Mouse (Mus musculus): ENCODE data around the gene Rhbdf2. TPM values are rescaled to one million over a fixed set of nuclear protein-coding genes. Genes with fewer than 3 reads are reported as not detected.

Gene Rhbdf2
- polyA plus RNA-seq, 1 experiment from 2014 or later: 7.1 TPM

DNA sequence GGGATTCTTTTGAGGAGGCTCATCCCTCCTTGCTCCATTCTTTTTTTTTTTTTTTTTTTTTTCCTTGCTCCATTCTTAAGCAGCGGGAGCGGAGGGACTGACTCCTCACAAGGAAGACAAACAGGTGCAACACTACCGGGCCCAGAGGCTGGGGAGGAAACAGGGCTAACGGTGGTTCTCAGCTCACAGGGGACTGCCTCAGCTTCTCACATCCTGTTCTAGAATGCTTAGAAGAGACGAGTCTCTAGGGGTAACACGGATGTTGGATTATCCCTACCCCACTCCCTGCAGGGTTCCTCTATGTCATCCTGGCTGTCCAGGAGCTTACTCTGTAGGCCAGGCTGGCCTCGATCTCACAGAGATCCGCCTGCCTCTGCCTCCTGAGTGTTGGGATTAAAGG is 37.2 kb downstream of the Rhbdf2 start:
- no peak overlapping the region for H3K9ac ChIP-seq
- no peak overlapping the region for H3K4me2 ChIP-seq
- no peak overlapping the region for H3K27ac ChIP-seq
- H3K27me3 ChIP-seq: peaks cover 3% of the 10 kb centered on the region; the same call in 1 of the 2 replicates
- no peaks in the 10 kb centered on the region for H3K36me3 ChIP-seq
- H3K4me3 ChIP-seq: no peak overlapping the region
- H3K4me1 ChIP-seq: peaks cover 28% of the 10 kb centered on the region
- WGBS: 55% methylated on average over 8 of the region's 8 CpGs
- no peaks in the 10 kb centered on the region for H3K9me3 ChIP-seq
- no peak for ATAC-seq (ENCODE audit: insufficient number of reproducible peaks, low FRiP score, low TSS enrichment, low read depth)

DNA sequence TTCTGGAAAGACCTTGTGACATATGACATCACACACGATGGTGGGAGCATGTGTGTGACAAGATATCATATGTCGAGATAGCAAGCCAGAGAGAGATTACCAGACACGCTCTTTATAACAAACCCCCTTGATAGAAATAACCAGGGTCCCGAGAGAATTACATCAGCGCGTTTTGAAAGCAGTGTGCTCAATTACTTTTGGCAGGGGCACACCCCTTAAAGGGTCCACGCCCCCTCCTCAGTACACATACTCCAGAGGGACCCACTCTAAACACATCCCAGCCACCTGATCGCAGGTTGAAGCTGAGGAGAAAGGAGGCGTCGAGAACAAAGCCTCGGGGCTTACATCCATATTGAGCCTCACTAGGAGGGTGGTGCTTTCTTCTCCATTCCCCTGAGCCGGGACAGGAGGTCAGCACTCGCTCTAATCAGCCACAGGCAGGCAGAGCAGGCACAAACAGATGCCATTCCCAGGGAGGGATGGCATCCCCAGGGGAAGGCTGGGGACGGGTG is 37.7 kb downstream of the Rhbdf2 start:
- Histone ChIP-seq H3K27ac (no peak overlapping the region), H3K27me3 (peaks cover 3% of the 10 kb centered on the region; the same call in 1 of the 2 replicates), H3K4me3 (no peak overlapping the region), H3K4me1 (peaks cover 28% of the 10 kb centered on the region), H3K9ac (0 out of 2 replicates have a peak overlapping the region, but pooled peaks have one; percentile 7), H3K36me3 (no peaks in the 10 kb centered on the region), H3K9me3 (no peaks in the 10 kb centered on the region), H3K4me2 (no peak overlapping the region)
- ATAC-seq (ENCODE audit: insufficient number of reproducible peaks, low FRiP score, low TSS enrichment, low read depth): no peak
- 23% methylated on average over 14 of the region's 14 CpGs for WGBS

GRCm38 (mm10) chr11:116586801-116587631 is 39.8 kb downstream of the Rhbdf2 start:
- 21% methylated on average over 23 of the region's 23 CpGs for WGBS
- ATAC-seq (ENCODE audit: insufficient number of reproducible peaks, low FRiP score, low TSS enrichment, low read depth): no peak
- Histone ChIP-seq H3K36me3 (no peaks in the 10 kb centered on the region), H3K27ac (no peak overlapping the region), H3K9ac (no peak overlapping the region), H3K4me3 (no peak overlapping the region), H3K9me3 (no peaks in the 10 kb centered on the region), H3K4me2 (peak overlapping the region; percentile 20; the same call in 1 of the 2 replicates), H3K27me3 (peaks cover 3% of the 10 kb centered on the region; the same call in 1 of the 2 replicates), H3K4me1 (peaks cover 13% of the 10 kb centered on the region)

GRCm38 (mm10) chr11:116586310-116586709 is 40.5 kb downstream of the Rhbdf2 start, which contains the start of gene Aanat:
Gene Aanat, plus strand, starts transcription at chr11:116586432.
- peaks cover 3% of the 10 kb centered on the region; the same call in 1 of the 2 replicates for H3K27me3 ChIP-seq
- H3K4me2 ChIP-seq: peak within 1 kb of the TSS; percentile 20; the same call in 1 of the 2 replicates
- no peak within 1 kb of the TSS for H3K9ac ChIP-seq
- no peak for ATAC-seq (ENCODE audit: insufficient number of reproducible peaks, low FRiP score, low TSS enrichment, low read depth)
- H3K4me3 ChIP-seq: no peak within 1 kb of the TSS
- WGBS: 67% methylated on average over 5 of the region's 5 CpGs
- H3K27ac ChIP-seq: no peak within 1 kb of the TSS
- no peaks in the 10 kb centered on the region for H3K9me3 ChIP-seq
- H3K4me1 ChIP-seq: peaks cover 16% of the 10 kb centered on the region
- no peaks in the 10 kb centered on the region for H3K36me3 ChIP-seq

DNA sequence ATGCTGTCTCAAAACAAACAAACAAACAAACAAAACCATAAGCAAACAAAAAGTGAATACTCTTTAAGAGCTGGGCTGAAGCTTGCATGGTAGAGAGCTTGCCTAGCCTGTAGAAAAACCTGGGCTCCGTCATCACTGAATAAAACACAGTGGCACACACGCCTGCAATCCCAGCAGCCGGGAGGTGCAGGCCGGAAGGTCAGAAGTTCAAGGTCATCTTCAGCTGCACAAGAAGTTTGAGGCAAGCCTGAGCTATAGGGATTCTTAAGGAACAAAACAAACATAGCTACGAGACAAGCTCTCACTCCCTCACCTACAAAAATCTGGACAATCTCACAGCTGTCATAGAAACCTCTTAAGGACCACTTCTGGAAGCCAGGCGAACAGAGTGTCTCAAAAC is 41.1 kb downstream of the Rhbdf2 start:
- WGBS: 78% methylated on average over 6 of the region's 6 CpGs
- peaks cover 18% of the 10 kb centered on the region for H3K4me1 ChIP-seq
- H3K36me3 ChIP-seq: no peaks in the 10 kb centered on the region
- no peak overlapping the region for H3K4me3 ChIP-seq
- no peak for ATAC-seq (ENCODE audit: insufficient number of reproducible peaks, low FRiP score, low TSS enrichment, low read depth)
- H3K4me2 ChIP-seq: no peak overlapping the region
- no peak overlapping the region for H3K9ac ChIP-seq
- H3K27ac ChIP-seq: no peak overlapping the region
- peaks cover 3% of the 10 kb centered on the region; the same call in 1 of the 2 replicates for H3K27me3 ChIP-seq
- H3K9me3 ChIP-seq: no peaks in the 10 kb centered on the region

DNA sequence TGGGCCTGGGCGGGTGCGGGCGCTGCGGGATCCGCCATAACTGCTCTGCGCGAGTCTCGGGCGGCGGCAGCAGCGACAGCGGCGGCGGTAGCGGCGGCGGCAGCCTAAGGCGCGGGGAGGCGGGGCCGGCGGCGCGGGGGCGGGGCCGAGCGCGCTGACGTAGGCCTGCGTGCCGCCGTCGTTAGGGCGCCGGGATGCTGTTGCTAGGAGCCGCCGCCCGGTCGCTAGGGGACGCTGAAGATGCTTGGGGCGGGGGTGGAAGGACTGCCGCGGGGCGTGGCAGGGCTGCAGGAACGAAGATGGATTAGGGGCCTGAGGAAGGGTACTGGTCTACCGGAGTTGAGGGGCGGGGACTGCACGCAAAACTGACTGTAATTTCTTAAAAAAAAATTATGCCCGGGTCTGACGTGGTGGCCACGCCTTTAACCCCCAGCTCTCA is 45.4 kb downstream of the Rhbdf2 start, which contains the start of gene Ube2o:
Ube2o (minus strand) TSS at position 72 of the 439 bp plus-strand sequence.
- H3K9me3 ChIP-seq: no peaks in the 10 kb centered on the region
- peaks cover 24% of the 10 kb centered on the region for H3K4me1 ChIP-seq
- H3K4me3 ChIP-seq: peak within 1 kb of the TSS; percentile 98
- peak within 1 kb of the TSS; percentile 95 for H3K9ac ChIP-seq
- ATAC-seq (ENCODE audit: insufficient number of reproducible peaks, low FRiP score, low TSS enrichment, low read depth): peak; percentile 81
- peak within 1 kb of the TSS; percentile 91 for H3K4me2 ChIP-seq
- no peaks in the 10 kb centered on the region for H3K27me3 ChIP-seq
- 2% methylated on average over 46 of the region's 51 CpGs for WGBS
- H3K36me3 ChIP-seq: no peaks in the 10 kb centered on the region
- peak within 1 kb of the TSS; percentile 84 for H3K27ac ChIP-seq

DNA sequence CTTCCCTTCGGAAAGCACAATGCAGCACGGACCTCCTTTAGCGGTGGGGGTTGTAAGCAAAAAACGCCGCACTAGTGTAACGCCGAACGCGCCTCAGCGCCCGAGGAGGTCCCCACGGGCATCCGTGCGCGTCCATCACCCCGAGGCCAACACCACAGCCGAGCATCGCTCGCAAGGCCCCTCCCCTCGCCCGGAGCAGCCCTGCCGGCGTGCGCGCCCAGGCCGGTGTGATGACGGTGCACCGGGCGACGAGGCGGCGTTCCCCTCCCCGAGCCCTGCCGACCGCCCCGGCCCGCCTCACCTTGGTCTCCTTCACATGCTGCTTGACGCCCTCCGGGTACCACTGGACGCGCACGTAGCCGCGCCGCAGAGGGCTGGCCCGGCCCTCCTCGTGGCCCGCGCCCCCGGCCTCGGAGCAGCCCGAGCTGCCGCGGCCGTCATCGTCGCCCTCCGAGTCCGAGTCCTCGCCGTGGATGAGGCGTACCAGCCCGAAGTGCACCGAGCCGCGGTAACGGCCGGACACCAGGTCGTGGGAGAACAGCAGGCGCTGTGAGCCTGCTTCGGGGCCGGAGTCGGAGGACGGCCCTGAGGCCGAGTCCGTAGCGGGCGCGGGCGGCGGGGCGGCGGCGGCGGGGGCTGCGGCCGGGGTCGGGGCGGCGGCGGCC is 46.0 kb downstream of the Rhbdf2 start:
- H3K4me1 ChIP-seq: peaks cover 29% of the 10 kb centered on the region
- no peaks in the 10 kb centered on the region for H3K27me3 ChIP-seq
- H3K4me2 ChIP-seq: peak overlapping the region; percentile 91
- peak overlapping the region; percentile 98 for H3K4me3 ChIP-seq
- peak overlapping the region; percentile 95 for H3K9ac ChIP-seq
- no peaks in the 10 kb centered on the region for H3K9me3 ChIP-seq
- no peaks in the 10 kb centered on the region for H3K36me3 ChIP-seq
- peak; percentile 68 for ATAC-seq (ENCODE audit: insufficient number of reproducible peaks, low FRiP score, low TSS enrichment, low read depth)
- under 1% methylated on average over 84 of the region's 91 CpGs for WGBS
- H3K27ac ChIP-seq: peak overlapping the region; percentile 84

DNA sequence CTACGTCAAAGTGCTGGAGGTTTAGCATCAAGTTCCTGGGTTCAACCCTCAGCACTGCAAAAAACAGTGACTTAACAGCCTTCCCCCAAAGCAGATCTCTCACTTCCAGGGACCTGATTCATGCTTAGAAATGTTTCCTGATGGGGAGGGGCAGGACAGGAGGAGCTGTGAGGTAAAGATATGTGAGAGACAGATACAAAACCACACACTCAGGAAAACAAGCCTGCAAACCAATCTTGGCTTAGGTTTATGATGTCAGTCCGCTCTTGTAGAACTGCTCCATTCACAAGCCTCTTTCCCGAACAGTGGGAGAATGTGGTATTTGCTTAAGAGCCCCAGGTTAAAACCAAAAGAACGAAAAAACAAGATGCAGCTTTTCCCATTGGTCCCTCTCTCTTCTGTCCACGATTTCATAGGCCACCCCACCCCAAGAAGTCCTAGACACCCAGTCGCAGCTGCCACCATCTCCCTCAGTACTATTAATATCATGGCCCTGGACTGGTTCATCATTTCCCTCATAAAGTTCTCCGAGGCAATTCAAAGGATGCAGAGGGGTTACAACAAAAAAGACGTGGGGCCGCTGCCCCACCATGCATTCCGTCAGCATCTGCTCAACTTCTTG is 46.7 kb downstream of the Rhbdf2 start:
- H3K27ac ChIP-seq: peak overlapping the region; percentile 84
- WGBS: 14% methylated on average over 10 of the region's 10 CpGs
- H3K4me1 ChIP-seq: peaks cover 29% of the 10 kb centered on the region
- H3K9ac ChIP-seq: peak overlapping the region; percentile 95
- ATAC-seq (ENCODE audit: insufficient number of reproducible peaks, low FRiP score, low TSS enrichment, low read depth): no peak
- no peaks in the 10 kb centered on the region for H3K9me3 ChIP-seq
- no peaks in the 10 kb centered on the region for H3K27me3 ChIP-seq
- no peaks in the 10 kb centered on the region for H3K36me3 ChIP-seq
- peak overlapping the region; percentile 98 for H3K4me3 ChIP-seq
- peak overlapping the region; percentile 91 for H3K4me2 ChIP-seq

DNA sequence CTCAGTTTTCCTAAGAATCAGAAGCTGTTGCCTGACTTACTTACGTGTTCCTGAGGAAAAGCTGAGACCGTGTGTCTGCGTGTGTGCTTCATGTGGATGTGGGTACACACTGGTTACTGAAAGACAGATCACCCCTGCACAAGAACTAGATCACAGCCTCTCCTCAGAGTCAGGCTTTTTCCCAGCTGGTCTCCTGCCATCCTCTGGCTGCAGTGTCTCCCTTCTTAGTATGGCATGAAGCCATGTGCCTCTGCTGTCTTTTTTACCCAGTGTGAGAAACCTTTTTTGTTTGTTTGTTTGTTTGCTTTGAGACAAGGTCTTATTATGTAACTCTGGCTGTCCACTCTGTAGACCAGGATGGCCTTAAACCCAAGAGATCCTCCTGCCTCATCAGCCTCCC is 47.5 kb downstream of the Rhbdf2 start:
- Histone ChIP-seq H3K27me3 (no peaks in the 10 kb centered on the region), H3K36me3 (no peaks in the 10 kb centered on the region), H3K27ac (no peak overlapping the region), H3K9ac (no peak overlapping the region), H3K4me3 (no peak overlapping the region), H3K9me3 (no peaks in the 10 kb centered on the region), H3K4me1 (peaks cover 32% of the 10 kb centered on the region), H3K4me2 (no peak overlapping the region)
- WGBS: 90% methylated on average over 3 of the region's 3 CpGs
- ATAC-seq (ENCODE audit: insufficient number of reproducible peaks, low FRiP score, low TSS enrichment, low read depth): no peak

- Histone ChIP-seq H3K9me3 (no peaks in the 10 kb centered on the region), H3K27me3 (no peaks in the 10 kb centered on the region), H3K27ac (no peak overlapping the region), H3K4me1 (peaks cover 41% of the 10 kb centered on the region), H3K4me2 (no peak overlapping the region), H3K9ac (no peak overlapping the region), H3K4me3 (no peak overlapping the region), H3K36me3 (no peaks in the 10 kb centered on the region)
- ATAC-seq (ENCODE audit: insufficient number of reproducible peaks, low FRiP score, low TSS enrichment, low read depth): no peak
- WGBS: 78% methylated on average over 2 of the region's 2 CpGs
Observed at GRCm38 (mm10) chr11:116575396-116575795, 51.4 kb downstream of the Rhbdf2 start.

DNA sequence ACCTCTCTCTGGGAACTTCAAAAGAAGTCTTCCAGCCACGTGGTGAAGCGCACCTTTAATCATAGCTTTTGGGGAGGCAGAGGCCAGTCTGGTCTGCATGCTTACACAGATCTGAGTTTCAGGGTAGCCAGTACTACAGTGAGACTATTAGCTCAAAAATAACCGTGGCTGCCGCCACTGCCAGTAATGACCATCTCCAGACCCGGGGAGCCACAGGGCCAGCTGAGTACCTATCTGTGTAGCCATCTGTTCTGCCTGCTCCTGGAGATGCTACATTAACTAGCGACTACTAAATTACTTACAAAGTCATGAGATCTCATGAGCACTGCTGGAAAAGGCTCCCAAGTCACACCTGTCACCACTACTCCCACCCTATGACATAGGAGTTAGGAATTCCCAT is 51.8 kb downstream of the Rhbdf2 start:
- H3K9me3 ChIP-seq: no peaks in the 10 kb centered on the region
- no peak overlapping the region for H3K4me3 ChIP-seq
- no peaks in the 10 kb centered on the region for H3K27me3 ChIP-seq
- 57% methylated on average over 6 of the region's 6 CpGs for WGBS
- ATAC-seq (ENCODE audit: insufficient number of reproducible peaks, low FRiP score, low TSS enrichment, low read depth): no peak
- no peaks in the 10 kb centered on the region for H3K36me3 ChIP-seq
- peaks cover 37% of the 10 kb centered on the region for H3K4me1 ChIP-seq
- H3K4me2 ChIP-seq: no peak overlapping the region
- H3K27ac ChIP-seq: no peak overlapping the region
- no peak overlapping the region for H3K9ac ChIP-seq

Measured in limb, embryonic 15.5 days (tissue).